Mouse (Mus musculus) midbrain, embryonic 11.5 days (tissue): ENCODE measurements at regions not wholly inside any gene's neighbourhood (a gene's known extent, or its start where the extent isn't known, plus 50 kb on each side); places are given as distances from the start of the nearest gene placed in this dataset.
"Not testable (repeated sequence)": the region's sequence is repeated elsewhere in the genome, so short reads cannot be mapped to it uniquely, and the experiment has no call there.

ENCODE experiments used
- ATAC-seq: fragments of 200-750 bp; cut with Nextera tagmentation; 2 replicates; pipeline ENCODE4 v1.8.0; 2017; ENCODE audit warnings: moderate TSS enrichment, moderate library complexity; ENCODE audit not compliant: low FRiP score
- DNase-seq: peaks from one replicate; pipeline ENCODE4 v3.0.0; 2015; ENCODE audit warnings: low spot score; ENCODE audit errors: missing footprints
- H3K27ac ChIP-seq: fragments of 300-500 bp; sonication (generic); 2 replicates; pipeline ENCODE4 v1.5.1; 2014; ENCODE audit warnings: low read depth, low read length
- H3K27me3 ChIP-seq: fragments of 300-500 bp; sonication (generic); 2 replicates; pipeline ENCODE4 v1.6.1; 2014; ENCODE audit warnings: mild to moderate bottlenecking, low read length, moderate library complexity, mixed read lengths; ENCODE audit not compliant: control insufficient read depth, insufficient read depth
- H3K36me3 ChIP-seq: fragments of 300-500 bp; sonication (generic); 2 replicates; pipeline ENCODE4 v1.6.1; 2014; ENCODE audit warnings: mild to moderate bottlenecking, low read length, moderate library complexity, mixed read lengths; ENCODE audit not compliant: control insufficient read depth, insufficient read depth
- H3K4me1 ChIP-seq: fragments of 300-500 bp; sonication (generic); 2 replicates; pipeline ENCODE4 v1.6.1; 2014; ENCODE audit warnings: low read length; ENCODE audit not compliant: control insufficient read depth, insufficient read depth
- H3K4me2 ChIP-seq: fragments of 300-500 bp; sonication (generic); 2 replicates; pipeline ENCODE4 v1.6.1; 2014; ENCODE audit warnings: mild to moderate bottlenecking, moderate library complexity
- H3K4me3 ChIP-seq: fragments of 300-500 bp; sonication (generic); 2 replicates; pipeline ENCODE4 v1.5.1; 2014; ENCODE audit warnings: low read depth, low read length
- H3K9ac ChIP-seq: fragments of 300-500 bp; sonication (generic); 2 replicates; pipeline ENCODE4 v1.6.1; 2014; ENCODE audit warnings: low read length
- H3K9me3 ChIP-seq: fragments of 300-500 bp; sonication (generic); 2 replicates; pipeline ENCODE4 v1.6.1; 2016; ENCODE audit warnings: low read length; ENCODE audit not compliant: control insufficient read depth
- WGBS: fragments of 180-500 bp; shearing (Covaris S2); extraction: QIAGEN DNeasy Blood & Tissue Kit; methylation state at CpG from one replicate; pipeline ENCODE4 v1.1.7; 2014; 5-methylcytosine and 5-hydroxymethylcytosine counted together

GRCm38 (mm10) chr14:53980771-53981170 is 273.1 kb downstream of the Dad1 start:
- WGBS = 82% methylated on average over 5 of the region's 5 CpGs
- Histone ChIP-seq H3K4me2 (no peak overlapping the region), H3K27me3 (no peaks in the 10 kb centered on the region), H3K9ac (no peak overlapping the region), H3K4me1 (no peaks in the 10 kb centered on the region), H3K4me3 (no peak overlapping the region), H3K27ac (no peak overlapping the region), H3K36me3 (no peaks in the 10 kb centered on the region), H3K9me3 (no peaks in the 10 kb centered on the region)
- ATAC-seq = no peak
- no peak for DNase-seq

GRCm38 (mm10) chr14:53961426-53961825 is 292.5 kb downstream of the Dad1 start:
- H3K4me2 ChIP-seq, H3K27ac ChIP-seq, DNase-seq, H3K36me3 ChIP-seq, H3K27me3 ChIP-seq, H3K9ac ChIP-seq, H3K9me3 ChIP-seq, ATAC-seq, H3K4me1 ChIP-seq, H3K4me3 ChIP-seq: not testable (repeated sequence)
- whole genome bisulfite sequencing = 85% methylated on average over 8 of the region's 11 CpGs

- WGBS = 85% methylated on average over 7 of the region's 7 CpGs
- no peaks in the 10 kb centered on the region for H3K27me3 ChIP-seq
- no peak overlapping the region for H3K27ac ChIP-seq
- H3K9ac ChIP-seq = no peak overlapping the region
- no peak overlapping the region for H3K4me2 ChIP-seq
- no peak overlapping the region for H3K4me3 ChIP-seq
- H3K36me3 ChIP-seq = no peaks in the 10 kb centered on the region
- H3K9me3 ChIP-seq = no peaks in the 10 kb centered on the region
- ATAC-seq (no peak), DNase-seq (no peak)
- H3K4me1 ChIP-seq = no peaks in the 10 kb centered on the region
Observed at GRCm38 (mm10) chr14:53960779-53961178, 293.1 kb downstream of the Dad1 start.

GRCm38 (mm10) chr14:53935791-53936231 is 318.1 kb downstream of the Dad1 start:
- not testable (repeated sequence) for ATAC-seq, DNase-seq, H3K9me3 ChIP-seq, H3K27me3 ChIP-seq, H3K36me3 ChIP-seq, H3K4me3 ChIP-seq, H3K4me1 ChIP-seq, H3K9ac ChIP-seq, H3K4me2 ChIP-seq, H3K27ac ChIP-seq
- WGBS = 94% methylated on average over 25 of the region's 29 CpGs

GRCm38 (mm10) chr14:53935336-53935735 is 318.6 kb downstream of the Dad1 start:
- H3K36me3 ChIP-seq, H3K4me1 ChIP-seq, H3K27ac ChIP-seq, ATAC-seq, H3K4me2 ChIP-seq, H3K4me3 ChIP-seq, H3K27me3 ChIP-seq, DNase-seq, H3K9me3 ChIP-seq, H3K9ac ChIP-seq: not testable (repeated sequence)
- WGBS = 96% methylated on average over 6 of the region's 13 CpGs

GRCm38 (mm10) chr14:53910871-53911270 is 343.0 kb downstream of the Dad1 start:
- Histone ChIP-seq H3K4me1 (no peaks in the 10 kb centered on the region), H3K9ac (no peak overlapping the region), H3K4me3 (no peak overlapping the region), H3K27ac (no peak overlapping the region), H3K36me3 (no peaks in the 10 kb centered on the region), H3K27me3 (no peaks in the 10 kb centered on the region), H3K4me2 (no peak overlapping the region), H3K9me3 (no peaks in the 10 kb centered on the region)
- no peak for DNase-seq
- WGBS = 72% methylated on average over 1 of the region's 1 CpGs
- ATAC-seq = no peak

- WGBS = 66% methylated on average over 3 of the region's 3 CpGs
- DNase-seq = no peak
- no peak overlapping the region for H3K27ac ChIP-seq
- no peaks in the 10 kb centered on the region for H3K36me3 ChIP-seq
- ATAC-seq = no peak
- no peaks in the 10 kb centered on the region for H3K27me3 ChIP-seq
- H3K4me2 ChIP-seq = no peak overlapping the region
- H3K9me3 ChIP-seq = no peaks in the 10 kb centered on the region
- no peaks in the 10 kb centered on the region for H3K4me1 ChIP-seq
- H3K9ac ChIP-seq = no peak overlapping the region
- no peak overlapping the region for H3K4me3 ChIP-seq
Observed at GRCm38 (mm10) chr14:53904578-53904977, 349.3 kb downstream of the Dad1 start.

- WGBS = 74% methylated on average over 1 of the region's 1 CpGs
- DNase-seq (no peak), ATAC-seq (no peak)
- no peaks in the 10 kb centered on the region for H3K36me3 ChIP-seq
- no peak overlapping the region for H3K4me2 ChIP-seq
- H3K9ac ChIP-seq = no peak overlapping the region
- no peak overlapping the region for H3K27ac ChIP-seq
- H3K27me3 ChIP-seq = no peaks in the 10 kb centered on the region
- H3K4me1 ChIP-seq = no peaks in the 10 kb centered on the region
- H3K4me3 ChIP-seq = no peak overlapping the region
- no peaks in the 10 kb centered on the region for H3K9me3 ChIP-seq
Observed at GRCm38 (mm10) chr14:53901103-53901502, 352.8 kb downstream of the Dad1 start.

GRCm38 (mm10) chr14:53881304-53881703 is 372.6 kb downstream of the Dad1 start:
- Histone ChIP-seq H3K36me3 (no peaks in the 10 kb centered on the region), H3K4me2 (no peak overlapping the region), H3K4me3 (no peak overlapping the region), H3K27ac (no peak overlapping the region), H3K4me1 (no peaks in the 10 kb centered on the region), H3K9ac (no peak overlapping the region), H3K27me3 (no peaks in the 10 kb centered on the region), H3K9me3 (no peaks in the 10 kb centered on the region)
- WGBS = 11% methylated on average over 3 of the region's 3 CpGs
- DNase-seq (peak; percentile 28), ATAC-seq (no peak)

GRCm38 (mm10) chr14:53876581-53876980 is 377.3 kb downstream of the Dad1 start:
- H3K4me2 ChIP-seq = no peak overlapping the region
- H3K9ac ChIP-seq = no peak overlapping the region
- H3K4me1 ChIP-seq = no peaks in the 10 kb centered on the region
- no peaks in the 10 kb centered on the region for H3K9me3 ChIP-seq
- no peaks in the 10 kb centered on the region for H3K27me3 ChIP-seq
- H3K4me3 ChIP-seq = no peak overlapping the region
- no peak overlapping the region for H3K27ac ChIP-seq
- WGBS = 63% methylated on average over 7 of the region's 7 CpGs
- ATAC-seq (no peak), DNase-seq (no peak)
- no peaks in the 10 kb centered on the region for H3K36me3 ChIP-seq
